Mouse (Mus musculus): Measurements from ENCODE around the gene B3gntl1.

The B3gntl1 gene

DNA sequence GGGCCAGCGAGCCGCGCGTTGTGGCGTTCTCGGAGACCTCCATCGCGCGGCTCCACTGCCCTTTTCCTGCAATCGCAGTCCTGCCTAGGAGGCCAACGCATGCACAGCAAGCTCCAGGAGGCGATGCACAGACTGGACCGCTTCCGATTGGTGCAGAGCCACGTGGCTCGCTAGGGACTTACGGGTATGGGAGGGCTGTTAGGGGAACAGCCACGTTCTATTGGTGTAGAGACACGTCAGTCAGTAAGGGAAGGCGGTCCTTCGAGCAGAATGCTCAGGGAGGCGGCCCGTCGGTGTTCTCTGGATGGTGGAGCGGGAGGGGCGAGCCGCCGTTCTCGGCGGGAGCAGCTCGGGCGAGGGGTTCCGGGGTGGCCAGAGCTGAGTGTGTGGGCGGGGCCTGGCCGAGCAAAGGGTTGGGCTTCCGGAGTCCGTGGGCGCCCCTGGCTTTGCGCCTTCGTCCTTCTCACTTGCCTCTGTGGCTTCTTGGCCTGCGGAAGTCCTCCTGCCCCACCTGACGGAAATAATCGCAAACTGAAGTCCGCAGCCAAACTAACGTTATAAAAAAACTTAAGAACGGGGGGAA lies at the start of gene B3gntl1:
Gene B3gntl1, minus strand, starts transcription at position 164 of the 583 bp plus-strand sequence.
- DNase-seq (ENCODE audit: low read depth, low spot score): peak; percentile 99

DNA sequence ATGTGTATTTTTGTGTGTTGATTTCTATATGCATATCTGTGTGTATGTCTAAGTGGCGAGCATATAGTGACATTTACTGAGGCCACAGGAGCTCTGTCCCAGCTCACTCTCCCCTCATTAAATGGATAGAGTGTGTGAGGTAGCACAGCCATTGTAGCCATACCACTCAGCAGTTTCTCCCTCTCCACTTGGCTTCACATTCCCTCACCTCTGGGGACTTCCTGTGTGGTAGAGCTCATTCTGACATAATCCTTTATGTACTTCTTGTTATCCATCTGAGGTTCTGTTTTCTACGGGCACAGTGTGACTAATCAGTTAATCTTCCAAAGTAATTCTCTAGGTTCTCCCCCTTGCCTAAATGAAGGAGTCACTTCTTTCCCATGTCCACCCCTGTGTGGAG lies 49.5 kb upstream of the B3gntl1 start:
- no peak for DNase-seq (ENCODE audit: low read depth, low spot score)

DNA sequence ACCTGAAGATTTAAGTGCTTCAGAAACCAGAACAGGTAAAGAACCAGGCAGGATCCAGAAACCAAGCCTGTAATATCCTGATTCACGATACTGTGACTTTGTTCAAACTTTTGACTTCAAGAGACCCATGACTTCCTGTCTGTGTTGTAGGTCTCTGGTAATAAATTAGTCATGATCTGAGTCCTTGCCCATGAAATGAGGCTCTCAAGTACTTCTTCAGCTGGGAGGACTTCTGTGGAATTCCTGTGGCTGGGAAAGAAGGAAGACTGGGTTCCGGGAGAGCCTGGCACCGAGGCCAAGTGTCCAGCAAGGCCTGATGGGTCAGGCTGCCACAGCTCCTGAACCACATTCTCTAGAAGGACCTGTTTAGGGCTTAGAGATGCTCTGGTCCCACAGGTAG lies 47.8 kb upstream of the B3gntl1 start:
- DNase-seq (ENCODE audit: low read depth, low spot score): no peak

DNA sequence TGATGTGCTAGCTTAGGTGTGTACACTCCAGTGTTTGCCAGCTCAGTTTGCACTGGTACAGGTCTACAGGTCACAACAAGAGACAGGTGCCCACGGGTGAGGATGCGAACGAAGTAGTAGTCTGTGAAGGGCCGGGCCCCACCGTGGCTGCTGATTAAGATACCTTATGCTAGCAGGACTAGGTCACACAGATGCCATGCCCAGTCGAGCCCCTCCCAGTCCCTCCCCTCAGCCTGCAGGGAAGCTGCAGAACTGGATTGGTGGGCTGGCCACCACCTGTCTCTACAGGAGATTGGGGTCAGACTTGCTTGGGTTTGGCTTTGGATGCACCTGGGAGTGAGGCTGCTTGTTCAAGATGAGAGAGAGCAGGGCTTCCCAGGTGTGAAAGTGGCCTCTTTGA lies 44.8 kb upstream of the B3gntl1 start:
- no peak for DNase-seq (ENCODE audit: low read depth, low spot score)

- no peak for DNase-seq (ENCODE audit: low read depth, low spot score)
Measured at GRCm38 (mm10) chr11:121714745-121715485, 42.0 kb upstream of the B3gntl1 start.

DNA sequence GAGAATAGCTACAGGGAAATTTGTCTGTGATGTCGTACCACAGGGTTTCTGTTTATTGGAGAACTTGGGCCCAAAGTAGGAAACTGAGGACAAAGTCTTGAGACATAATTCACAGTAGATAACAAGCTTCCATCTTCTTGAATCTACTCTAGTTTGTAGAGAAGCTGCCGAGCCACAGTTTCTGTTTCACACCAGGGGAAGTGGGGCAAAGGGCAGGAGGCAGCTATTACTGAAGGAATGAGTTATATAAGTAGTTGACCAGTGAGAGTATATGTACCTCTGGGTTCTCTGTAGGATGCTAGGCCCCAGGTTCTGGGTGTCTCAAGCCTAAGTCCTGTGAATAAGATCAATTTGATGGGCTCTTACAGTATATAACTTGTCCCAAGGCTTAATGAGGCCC lies 40.6 kb upstream of the B3gntl1 start:
- no peak for DNase-seq (ENCODE audit: low read depth, low spot score)

DNA sequence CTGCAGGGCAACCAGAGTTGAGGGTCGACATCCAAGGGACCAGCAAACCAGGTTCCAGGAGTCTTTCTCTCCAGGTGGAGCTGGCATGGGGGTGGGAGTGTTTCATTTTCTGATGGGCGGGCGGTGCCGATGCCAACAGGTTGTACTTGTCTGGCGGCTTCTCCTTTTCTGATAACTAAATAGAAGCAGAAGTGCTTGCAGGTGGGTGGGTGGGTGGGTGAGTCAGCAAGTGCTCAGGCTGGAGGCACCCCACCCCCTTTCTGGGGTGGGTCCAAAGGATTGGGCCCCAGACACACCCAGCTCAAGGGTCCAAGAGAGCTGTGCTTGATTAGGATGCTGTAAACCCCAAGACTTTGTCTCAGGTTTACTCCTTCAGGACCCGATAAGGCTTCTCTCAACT lies 40.0 kb upstream of the B3gntl1 start:
- no peak for DNase-seq (ENCODE audit: low read depth, low spot score)

DNA sequence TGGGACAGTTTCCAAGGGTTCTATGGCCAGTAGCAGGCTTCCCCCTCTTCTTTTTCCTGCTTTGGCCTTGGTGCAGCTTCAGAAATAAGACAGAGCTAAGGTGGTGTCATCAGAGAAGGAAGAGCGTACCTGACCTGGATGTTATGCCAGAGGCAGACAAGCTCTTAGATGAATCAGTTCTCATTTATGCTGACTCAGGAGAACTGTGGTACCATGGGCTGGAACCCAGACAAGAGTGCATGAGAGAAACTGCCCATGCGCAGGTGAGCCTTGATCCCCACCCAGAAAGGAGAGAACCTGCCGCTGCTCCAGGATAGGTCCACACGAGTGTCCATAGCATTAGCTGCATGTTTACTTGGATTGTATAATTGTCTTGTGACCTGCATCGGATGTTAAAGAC lies 37.3 kb upstream of the B3gntl1 start:
- no peak for DNase-seq (ENCODE audit: low read depth, low spot score)

DNA sequence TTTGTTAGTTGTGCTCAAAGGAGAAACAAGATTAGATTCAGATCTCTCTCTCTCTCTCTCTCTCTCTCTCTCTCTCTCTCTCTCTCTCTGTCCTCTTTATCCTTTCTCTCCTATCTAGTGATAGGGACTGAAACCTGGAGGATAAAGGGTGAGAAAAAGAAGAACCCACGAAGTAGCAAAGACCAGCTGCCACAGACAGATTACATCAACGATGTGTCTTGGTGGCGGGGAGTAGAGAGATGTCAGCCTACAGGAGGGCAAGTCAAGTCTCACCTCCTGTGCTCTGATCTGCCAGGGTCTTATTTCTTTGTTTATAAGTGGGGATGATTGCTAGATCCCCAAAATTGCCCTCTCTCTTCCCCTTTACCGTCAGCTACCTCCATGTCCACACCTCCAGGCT lies 36.3 kb upstream of the B3gntl1 start:
- no peak for DNase-seq (ENCODE audit: low read depth, low spot score)

DNA sequence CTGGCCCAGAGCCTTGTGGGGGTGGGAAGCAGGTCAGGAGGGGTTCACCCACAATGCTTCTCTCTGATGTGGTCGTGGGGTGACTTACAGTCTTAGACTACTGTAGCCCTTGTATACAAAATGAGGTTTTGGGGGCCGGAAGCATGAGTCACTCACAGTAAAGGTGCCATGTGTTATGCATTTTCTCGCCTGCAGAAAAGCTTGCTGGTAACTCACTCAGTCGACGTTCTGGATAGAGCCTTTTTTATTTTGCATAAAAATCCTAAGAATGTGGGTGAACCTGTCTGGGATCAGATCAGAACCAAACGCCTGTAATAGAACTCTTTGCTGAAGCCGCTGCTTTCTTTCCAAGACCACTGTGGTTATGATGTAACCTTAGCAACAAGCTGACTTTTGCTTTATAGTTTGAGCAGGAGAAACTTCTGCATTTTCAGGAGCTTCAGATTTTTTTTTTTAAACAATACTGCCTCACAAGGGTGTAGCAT lies 33.6 kb upstream of the B3gntl1 start:
- no peak for DNase-seq (ENCODE audit: low read depth, low spot score)

GRCm38 (mm10) chr11:121703619-121704215 lies 30.8 kb upstream of the B3gntl1 start:
- DNase-seq (ENCODE audit: low read depth, low spot score): no peak

- peak; percentile 15 for DNase-seq (ENCODE audit: low read depth, low spot score)
Measured at GRCm38 (mm10) chr11:121702895-121703618, 30.1 kb upstream of the B3gntl1 start.

DNA sequence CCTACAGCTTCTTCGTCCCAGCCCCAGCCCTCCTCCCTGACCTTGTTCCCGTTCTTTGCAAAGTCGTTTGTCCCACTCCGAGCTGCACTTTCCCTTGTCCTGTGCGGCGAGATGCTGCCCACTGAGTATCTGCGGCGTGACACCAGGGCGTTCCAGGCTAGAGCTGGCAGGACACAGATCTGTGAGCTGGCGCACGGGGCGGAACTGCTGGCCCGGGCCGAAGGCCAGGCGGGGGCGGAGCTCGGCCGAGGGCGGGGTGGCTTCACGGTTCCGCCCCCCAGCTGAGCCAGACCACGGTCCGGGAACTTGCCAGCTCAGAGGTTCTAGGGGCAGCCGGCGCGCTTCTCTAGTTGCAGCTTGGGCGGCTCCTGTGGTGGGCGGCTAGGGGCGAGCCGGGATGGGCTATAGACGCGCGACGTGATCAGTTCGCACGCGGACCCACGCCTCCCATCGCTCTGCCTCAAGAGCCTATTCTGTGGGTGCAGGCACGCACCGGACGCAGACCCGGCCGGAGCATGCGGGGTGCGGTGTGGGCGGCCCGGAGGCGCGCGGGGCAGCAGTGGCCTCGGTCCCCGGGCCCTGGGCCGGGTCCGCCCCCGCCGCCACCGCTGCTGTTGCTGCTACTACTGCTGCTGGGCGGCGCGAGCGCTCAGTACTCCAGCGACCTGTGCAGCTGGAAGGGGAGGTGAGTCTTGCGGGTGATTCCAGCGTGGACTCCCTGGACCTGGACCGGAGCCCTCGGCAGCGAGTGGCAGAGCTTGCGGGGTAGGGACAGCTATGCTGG lies 29.4 kb upstream of the B3gntl1 start:
- peak; percentile 53 for DNase-seq (ENCODE audit: low read depth, low spot score)

DNA sequence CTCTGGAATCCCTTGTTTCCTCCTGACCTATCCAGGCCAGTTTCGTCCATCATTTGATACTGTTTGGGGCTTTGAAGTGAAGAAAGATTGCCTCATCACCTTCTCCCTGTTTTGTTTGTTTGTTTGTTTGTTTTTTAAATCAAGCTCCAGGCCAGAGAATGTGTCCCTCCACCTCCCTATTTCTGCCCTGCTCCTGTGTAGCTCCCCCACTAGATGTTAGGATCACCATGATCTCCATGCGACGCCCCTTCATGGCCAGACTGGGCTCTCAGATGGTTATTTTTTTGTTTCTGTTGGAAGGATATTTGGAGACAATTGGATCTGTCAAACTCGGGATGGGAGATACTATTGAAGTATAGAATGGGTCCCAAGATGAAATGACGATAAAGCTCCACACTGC lies 28.3 kb upstream of the B3gntl1 start, which contains the start of gene Metrnl:
Gene Metrnl, plus strand, starts transcription at position 301 of the 400 bp plus-strand sequence.
- no peak for DNase-seq (ENCODE audit: low read depth, low spot score)

DNA sequence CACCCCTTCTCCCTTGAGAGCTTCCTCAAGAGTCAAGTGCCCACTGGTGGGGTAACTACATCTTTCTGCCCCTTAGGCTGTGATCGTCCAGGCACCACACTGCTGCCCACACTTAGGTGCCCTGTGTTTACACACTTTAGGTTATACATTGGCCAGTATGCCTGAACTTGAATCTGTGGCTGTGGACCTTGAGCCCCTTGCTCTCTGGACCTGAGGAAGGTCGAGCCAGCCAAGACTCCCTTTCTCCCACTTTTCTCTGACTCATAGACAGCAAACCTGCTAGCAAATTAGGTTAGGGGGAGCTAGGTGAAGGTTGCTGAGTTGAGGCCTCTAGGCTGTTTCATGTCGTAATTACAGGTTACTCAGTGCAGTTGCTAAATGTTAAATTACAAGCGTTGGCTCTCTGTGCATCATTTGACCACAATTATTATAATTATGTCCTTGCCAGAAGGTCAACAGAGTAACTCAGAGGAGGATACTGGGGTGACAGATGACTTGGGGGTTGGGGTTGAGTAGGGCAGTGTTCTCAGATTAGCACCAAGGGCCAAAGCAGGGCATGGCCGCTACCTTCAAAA lies 25.5 kb upstream of the B3gntl1 start:
- no peak for DNase-seq (ENCODE audit: low read depth, low spot score)

- DNase-seq (ENCODE audit: low read depth, low spot score): no peak
Measured at GRCm38 (mm10) chr11:121697271-121697670, 24.3 kb upstream of the B3gntl1 start.

DNA sequence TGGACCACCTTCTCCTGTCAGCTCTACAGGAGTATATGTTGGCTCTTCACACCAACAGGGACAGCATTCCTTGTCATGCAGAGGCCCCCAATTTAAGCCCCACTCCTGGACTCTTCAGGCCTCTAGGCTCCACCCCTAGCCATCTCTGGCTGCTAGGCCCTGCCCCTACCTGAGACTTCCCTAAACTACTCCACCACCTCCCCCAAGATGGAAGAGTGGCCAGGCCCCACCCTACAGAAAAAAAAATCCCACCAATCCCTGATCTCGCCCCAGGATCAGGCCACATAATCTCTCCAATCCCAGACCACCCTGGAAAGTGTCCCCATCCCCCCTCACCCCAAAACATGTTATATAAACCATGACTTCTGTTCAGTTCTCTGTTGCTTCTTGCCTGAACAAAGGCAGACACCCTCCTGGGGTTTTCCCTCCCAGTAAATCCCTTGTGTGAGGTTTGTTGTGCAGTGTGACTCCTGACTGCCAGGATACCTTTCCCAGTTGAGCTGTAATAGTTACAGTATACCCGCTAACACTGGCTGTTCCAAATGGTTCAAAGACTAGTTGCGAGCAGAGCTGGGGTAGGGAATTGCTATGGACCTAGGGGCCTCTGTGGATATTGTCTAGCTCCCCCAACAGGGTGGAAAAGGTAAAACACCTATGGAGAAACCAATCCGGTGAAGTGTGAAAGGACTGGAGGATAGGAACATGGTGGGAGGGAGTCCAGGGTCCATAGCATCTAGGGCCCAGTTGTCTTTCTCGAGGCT lies 22.5 kb upstream of the B3gntl1 start:
- peak; percentile 31 for DNase-seq (ENCODE audit: low read depth, low spot score)

- DNase-seq (ENCODE audit: low read depth, low spot score): no peak
Measured at GRCm38 (mm10) chr11:121688024-121688423, 15.1 kb upstream of the B3gntl1 start.

DNA sequence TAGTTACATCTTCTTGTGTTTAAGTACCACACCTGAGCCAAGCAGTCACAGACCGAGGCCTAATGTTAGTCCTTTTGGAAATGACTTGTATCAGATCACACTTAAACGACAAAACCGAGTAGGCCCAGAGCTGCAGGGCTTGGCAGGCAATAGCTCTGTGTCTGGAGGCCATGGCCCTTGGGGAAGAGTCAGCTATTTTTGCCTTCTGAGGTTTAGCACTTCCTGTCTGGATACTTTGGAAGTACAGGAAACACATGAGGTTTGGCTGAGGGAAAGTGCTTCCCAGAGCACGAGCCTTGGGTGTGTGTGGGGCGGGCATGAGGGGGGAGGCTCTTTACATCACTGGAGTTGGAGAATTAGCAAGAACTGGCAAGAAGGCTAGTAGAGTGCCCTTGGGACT lies 13.7 kb upstream of the B3gntl1 start:
- no peak for DNase-seq (ENCODE audit: low read depth, low spot score)

- no peak for DNase-seq (ENCODE audit: low read depth, low spot score)
Measured at GRCm38 (mm10) chr11:121686091-121686490, 13.1 kb upstream of the B3gntl1 start.

All from ES-CJ7 (cell line).